Mouse (Mus musculus) cerebellum, adult (tissue): ENCODE data around the gene Cdc42bpb.

Source experiments
- ATAC-seq: cut with Nextera tagmentation; 2 replicates; pipeline ENCODE4 v1.9.2; 2017; ENCODE audit warnings: mild to moderate bottlenecking, moderate library complexity, mixed read lengths; ENCODE audit not compliant: insufficient number of reproducible peaks, low FRiP score, low TSS enrichment

Cdc42bpb gene

DNA sequence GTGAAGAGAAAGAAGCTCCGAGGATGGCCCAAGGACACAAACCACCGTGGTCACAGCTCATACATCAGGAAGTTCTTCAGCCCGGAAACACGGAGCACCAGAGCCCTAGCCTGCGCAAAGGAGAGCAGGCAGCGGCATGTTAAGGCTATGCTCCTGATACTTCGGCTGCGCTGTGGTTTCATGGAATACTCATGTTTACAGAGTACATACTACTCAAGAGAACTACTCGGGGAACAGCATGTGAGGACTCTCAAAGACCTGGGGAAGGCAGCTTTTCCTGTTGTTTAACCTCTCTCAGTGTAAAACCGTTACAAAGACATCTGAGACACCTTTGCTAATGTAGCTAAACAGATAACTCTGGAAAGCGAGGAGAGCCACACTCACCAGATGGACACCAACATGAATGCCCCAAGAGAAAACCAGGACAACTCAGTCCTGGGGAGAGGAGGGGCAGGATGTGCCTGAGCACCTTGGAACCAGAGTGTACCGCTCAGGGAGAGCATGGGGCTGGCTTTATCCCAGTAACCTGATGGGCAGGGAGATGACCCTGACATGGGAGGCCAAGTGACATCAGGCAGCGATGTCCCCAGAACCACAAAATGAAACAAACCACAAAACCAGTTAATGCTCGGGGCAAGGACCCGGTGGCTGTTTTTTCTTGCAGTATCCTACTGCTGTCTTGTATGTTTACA is 27.8 kb downstream of the Cdc42bpb start:
- peak; percentile 77; the same call in 1 of the 2 replicates for ATAC-seq

DNA sequence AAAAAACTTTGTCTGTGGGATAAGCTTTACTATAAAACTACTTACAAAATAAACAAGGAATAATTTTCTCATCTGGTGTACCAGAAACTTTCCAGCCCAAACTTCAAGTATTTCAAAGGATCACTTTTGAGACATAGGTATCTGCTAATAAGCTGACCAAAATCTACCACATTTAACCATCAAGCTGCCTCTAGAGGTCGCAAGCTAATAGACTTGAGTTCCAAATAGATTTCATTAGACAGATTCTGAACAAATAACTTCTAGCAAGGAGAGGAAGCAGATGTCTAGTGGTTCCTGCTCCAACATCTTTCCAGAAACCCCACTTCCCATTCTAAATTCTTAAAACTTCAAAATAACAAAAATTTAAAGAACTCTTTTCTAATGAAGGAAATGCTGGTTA is 33.6 kb downstream of the Cdc42bpb start:
- ATAC-seq = no peak

DNA sequence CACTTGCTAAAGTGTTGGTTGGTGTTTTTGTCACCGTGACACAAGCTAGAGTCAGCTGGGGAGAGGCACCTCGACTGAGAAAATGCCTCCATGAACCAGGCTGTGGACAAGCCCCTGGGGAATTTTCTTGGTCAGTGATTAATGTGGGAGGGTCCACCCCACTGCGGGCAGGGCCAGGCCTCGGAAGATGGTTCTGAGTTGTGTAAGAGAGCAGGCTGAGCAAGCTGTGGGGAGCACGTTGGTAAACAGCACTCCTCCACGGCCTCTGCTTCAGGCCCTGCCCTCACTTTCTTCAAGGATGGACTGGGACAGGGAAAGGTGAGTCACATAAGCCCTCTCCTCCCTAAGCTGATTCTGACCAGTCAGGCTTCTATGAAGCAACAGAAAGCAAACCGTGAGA is 36.8 kb downstream of the Cdc42bpb start:
- ATAC-seq = no peak

DNA sequence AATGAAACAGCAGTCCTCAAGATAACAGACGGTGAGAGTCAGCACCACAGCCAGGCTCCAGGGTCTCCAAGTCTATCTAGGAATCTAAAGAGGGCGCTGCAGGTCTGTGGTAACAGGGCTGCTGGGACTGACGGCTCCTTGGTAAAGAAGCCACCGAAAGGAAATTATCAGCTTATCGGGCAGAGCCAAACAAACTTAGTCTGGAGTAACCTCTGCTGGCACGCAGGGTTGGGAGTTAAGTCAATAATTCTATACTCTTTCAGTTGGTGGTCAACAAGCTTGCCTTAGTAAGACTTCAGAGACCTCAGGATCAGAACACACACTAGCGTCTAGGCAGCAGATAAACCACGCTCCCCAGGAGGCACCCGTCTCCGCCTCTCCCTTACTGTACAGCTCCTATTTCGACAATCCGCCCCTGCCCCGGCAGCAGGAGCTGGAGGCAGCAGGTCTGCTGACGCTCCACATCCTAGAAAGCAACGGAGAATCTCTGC is 39.6 kb downstream of the Cdc42bpb start:
- ATAC-seq = no peak

DNA sequence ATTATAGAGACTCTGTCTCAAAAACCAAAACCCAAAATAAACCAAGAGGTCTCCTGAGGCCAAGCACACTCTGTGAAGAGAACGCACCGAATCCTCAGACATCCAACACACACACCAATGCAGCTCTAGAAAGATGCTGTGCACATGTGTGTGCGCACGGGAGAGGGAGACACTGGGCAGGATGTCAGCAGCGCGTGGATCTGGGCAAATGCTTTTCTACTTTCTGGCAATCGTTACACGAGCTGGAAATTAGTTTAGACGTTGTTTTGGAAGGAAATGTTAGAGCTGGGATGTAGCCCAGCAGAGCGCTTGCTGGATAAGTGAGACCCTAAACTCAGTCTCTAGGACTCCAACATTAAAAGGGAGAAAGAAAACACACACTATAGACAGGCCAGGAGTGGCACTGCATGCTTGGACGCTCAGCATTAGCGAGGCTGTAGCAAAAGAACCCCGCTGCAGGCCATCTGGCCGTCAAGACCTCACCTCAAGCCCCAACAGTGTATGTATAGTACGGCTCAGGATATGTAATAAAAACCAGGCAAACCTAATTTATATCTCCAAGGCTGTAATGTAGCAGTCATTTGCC is 44.4 kb downstream of the Cdc42bpb start:
- no peak for ATAC-seq

DNA sequence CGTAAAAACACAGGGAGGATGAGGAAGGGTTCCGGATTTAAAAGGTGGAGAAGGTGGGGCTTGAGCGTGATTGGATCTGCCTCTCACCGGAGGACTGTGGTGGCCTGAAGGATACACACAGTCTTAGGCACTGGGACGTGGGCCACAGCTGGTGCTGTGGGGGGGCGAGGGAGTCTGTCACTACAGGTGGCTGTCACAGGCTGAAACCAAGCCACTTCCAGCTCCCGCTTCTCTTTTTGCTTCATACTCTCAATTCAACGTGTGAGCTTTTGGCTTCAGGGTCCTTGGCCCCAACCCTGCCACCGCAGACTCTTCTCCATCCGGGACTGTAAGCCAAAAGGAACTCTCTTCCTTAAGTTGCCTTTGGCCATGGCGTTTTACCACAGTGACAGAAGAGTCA is 45.1 kb downstream of the Cdc42bpb start:
- ATAC-seq = no peak

DNA sequence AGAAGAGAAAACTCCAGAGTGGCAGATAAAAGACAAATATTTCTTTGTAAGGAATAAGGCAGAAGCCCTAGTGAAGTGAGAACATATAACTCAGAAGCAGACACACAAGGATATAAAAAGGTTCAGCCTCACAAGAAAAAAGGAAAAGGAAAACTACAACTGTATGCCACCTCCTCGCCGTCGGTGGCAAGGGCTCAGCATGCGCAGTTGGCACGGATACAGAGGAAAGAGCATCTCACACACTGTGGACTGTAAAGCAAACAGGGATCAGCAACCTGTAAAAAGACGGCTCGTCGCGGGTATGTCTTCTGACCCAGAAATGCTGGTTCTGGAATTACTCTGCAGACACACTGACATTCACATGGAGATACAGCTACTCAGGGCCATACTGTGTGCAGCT is 45.9 kb downstream of the Cdc42bpb start:
- ATAC-seq = no peak

DNA sequence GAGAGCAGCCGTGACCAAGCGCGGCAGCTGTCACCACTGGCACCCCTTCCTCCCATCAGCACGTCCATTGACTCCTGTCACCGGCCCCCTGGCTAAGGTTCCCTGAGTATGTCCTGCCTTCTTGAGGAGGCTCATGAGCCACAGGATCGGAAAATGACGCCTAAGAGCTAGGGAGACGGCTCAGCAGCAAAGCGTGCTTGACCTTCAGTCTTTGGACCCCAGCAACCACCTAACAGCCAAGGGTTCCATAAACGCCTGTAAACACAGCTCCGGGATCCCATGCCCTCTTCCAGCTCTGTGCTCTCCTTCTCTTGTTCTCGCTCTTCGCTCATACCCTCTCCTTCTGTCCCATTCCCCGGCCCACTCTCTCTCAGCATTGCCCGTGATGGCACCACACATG is 48.2 kb downstream of the Cdc42bpb start:
- ATAC-seq = no peak

DNA sequence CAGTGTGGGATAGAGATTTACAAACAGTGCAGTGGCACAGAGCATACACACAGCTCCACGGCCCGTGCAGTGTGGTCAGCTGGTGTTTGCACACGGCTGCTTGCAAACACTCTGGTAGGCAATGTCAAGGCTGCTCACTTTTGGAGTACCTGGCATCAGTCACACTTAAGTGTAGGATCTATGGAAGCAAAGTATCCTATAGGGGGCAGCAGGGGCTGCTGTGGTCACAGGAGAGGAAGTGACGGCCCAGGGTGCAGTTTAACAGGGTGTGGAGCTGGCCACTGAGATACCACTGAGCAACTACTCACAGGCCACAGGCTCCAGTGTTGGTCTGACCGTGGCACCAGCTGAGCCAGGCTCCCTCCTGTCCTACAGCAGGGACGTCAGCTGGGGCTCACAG is 49.2 kb downstream of the Cdc42bpb start:
- ATAC-seq = no peak

DNA sequence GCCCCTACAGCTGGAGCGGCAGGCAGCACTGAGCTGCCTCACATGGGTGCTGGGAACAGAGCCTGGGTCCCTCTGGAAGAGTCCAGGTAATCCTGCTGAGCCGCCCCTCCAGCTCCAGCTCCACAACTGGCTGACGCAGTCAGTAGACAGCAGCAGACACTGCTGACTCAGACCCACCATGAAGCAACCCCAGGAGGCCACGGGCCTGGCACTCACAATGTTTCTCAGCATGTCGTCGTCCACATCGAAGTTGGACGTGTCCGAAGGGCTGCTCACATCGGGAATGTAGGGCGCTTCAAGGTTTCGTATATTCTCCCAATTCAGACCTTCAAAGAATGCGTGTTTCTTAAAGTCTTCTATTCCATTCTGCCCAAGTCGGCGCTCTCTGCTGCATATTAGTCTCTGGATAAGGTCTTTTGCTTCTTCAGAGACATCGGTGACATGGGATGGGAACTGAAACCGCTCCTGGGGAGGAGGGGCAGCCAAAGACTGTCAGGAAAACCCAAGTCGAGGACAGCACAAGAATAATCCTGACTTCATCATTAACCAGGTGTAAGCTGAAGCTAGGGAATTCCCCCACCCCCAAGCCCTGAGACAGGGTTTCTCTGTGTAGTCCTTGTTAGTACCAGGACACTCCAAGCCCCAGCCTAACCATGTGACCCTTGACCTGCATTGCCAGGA is 51.6 kb downstream of the Cdc42bpb start:
- ATAC-seq = no peak

DNA sequence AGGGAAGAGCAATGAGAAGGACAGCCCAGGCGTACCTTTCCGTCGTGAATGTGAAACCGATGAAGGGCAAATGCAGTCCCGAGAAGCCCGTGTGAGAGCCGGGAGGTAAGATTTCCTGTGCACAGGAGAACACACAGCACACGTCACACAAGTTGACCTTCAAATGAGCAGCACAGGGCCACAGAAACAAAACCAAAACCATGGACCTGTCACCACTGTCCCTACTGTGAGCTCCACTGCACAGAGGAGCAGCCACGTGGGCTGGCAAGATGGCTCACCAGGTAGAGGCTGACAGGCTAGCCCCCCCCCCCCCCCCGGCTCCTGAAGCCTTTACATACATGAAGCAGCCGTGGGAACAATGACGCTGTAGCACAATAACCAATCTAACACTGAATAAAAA is 52.6 kb downstream of the Cdc42bpb start:
- 0 out of 2 replicates have a peak, but pooled peaks have one; percentile 26 for ATAC-seq

DNA sequence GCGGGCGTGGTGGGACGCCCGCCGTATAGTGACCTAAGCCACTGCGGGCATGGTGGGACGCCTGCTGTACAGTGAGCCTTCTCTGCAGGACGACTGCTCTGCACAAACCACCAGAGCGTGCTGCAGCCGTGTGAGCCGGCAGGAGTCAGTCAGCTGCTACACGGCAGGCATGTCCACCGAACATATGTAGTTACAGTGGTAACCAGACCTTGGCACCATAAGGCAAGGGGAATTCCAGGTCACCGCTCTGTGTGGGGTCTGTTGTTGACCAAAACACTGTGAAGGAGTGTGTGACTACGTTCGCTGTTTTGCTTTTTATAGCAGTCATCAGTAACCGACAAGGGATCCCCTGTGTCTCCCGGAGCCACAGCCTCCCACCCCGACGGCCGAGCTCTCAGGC is 53.0 kb downstream of the Cdc42bpb start:
- peak; percentile 61; the same call in 1 of the 2 replicates for ATAC-seq

DNA sequence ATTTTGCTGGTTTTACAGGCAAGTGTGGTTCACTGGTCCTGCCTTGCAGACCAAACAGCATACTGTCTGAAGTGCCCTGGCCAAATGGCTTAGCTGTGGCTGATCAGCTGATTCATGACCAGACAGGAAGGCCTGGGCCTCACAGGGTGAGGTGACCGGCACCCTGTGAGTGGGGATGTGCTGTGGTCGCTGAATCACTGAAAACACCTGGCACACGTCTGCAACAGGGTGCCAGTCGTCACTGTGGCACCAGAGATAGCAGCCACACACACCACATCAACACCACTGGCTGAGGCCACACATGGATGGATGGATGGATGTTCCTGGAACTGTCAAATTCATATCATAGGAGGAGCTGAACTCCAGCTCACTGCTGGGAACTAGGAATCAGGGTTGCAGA is 54.1 kb downstream of the Cdc42bpb start:
- ATAC-seq = no peak

DNA sequence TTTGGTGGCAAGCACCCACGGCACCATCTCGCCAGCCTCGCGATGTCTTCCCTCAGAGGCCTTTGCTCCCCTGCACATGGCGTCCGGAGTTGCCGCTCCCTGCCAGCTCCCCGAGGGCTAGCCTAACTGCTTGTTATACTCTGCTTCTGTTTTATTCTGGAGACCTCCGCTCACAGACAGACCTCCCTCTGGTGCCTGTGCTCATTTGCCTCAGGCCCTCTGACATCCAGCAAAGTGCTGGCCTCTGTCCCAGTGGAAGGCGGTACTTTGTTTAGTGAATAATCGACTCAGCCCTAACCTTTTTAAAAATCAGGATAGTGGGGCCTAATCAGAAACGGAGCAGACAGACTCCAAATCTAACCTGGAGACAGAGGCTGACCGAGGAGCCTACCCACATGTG is 55.7 kb downstream of the Cdc42bpb start:
- ATAC-seq = no peak

DNA sequence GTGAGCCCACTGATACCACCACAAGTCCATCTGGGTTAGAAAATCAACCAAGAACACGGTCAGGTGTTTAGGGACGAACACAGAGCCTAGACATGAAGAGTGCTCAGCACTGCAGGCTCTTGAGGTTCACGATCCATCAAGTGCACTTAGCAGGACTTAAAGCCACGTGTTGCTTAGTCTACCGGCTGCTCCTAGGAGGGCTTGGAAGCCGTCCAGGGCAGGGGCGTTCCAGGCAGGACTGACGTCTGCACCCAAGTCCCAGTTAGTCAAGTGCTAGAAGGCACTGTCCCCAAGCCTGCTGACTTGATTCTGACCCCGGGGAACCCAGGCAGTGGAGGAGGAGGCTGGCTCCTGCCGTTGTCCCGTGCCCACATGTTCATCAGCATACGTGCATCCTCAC is 57.0 kb downstream of the Cdc42bpb start:
- ATAC-seq = no peak

DNA sequence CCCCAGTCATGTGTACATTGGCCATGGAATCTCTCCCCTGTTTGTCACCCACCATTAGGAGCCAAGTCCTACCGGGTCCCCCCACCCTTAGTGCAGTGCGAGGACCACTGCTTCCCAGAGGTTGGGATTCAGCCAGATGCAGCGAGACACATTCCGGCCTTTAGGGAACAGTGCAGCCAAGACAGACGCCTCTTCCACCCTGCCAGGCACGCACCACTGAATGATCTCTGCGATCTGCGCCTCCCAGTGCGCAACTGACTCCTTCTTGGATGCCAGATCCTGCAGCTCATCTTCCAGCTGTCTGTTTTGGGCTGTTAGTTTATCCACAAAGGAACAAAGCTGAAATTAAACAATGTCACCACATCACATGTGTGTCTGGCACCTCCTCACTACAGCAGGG is 59.8 kb downstream of the Cdc42bpb start:
- ATAC-seq = no peak

DNA sequence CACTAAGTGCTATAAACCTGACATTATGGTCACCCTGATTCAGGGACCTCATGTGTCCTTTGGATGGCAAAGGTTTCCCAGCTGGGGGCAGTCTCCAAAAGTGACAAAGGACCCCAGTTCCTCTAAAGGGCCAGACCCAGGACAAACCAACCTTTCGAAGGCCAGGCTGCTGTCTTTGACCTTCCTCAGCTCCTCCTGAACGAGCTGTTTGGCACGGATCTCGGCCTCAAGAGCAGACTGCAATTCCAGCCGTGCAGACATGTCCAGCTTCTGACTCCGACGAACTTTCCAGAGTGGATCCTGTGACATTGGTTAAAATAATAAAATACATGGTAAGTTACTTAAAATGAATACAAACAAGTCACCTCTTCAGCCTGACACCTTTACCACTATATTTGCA is 63.2 kb downstream of the Cdc42bpb start:
- no peak for ATAC-seq

DNA sequence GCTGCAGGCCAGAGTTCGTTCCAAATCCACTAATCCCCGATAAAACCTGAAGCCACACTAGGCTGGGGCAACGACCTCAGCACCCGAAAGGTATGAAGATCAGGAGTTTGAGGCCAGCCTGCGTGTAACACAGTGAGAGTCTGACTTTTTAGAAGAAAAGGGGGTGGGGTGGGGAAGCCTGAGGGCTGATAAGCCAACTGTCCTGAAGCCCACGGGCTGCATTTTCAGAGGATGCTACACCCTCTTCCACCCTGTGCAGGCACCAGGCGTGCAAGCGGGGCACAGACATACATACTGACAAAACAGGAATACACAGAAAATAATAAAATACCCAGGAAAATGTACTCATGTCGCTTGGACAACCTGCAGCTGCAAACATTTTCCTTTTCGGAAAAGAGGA is 65.7 kb downstream of the Cdc42bpb start:
- no peak for ATAC-seq

DNA sequence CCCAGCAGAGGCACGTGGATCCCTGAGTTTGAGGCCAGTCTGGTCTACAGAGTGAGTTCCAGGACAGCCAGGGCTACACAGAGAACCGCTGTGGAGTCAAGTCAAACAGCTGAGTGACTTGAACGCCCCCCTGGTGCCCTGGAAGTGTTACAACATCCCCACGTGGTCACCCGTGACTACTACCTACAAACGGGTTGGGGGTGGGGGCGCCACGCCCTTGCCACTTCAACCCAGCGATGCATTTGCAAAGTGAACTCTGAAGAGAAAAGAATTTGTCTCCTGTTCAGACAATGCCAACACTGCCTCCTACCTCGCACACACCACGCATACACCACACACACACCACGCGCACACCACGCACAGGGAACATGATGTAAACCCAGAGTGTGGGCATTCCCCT is 67.6 kb downstream of the Cdc42bpb start:
- ATAC-seq = no peak

DNA sequence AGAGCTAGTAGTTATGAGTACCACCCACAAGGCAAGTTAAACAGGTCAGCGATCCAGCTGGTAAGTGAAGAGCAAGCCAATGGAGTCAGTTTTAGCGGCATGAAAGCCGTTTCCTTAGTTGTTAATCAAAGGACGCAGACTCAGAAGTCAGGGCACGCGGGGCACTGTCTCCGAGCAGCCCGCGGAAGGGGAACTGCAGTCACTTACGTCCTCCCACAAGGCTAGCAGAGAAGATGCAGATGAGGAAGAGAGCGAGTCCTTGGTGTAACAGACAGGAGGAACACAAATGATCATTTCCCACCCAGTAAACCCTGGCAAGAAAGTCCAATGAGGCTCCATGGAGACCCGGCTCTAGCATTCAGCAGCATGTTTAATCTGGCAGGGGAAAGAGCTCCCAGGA is 68.3 kb downstream of the Cdc42bpb start:
- ATAC-seq = no peak

DNA sequence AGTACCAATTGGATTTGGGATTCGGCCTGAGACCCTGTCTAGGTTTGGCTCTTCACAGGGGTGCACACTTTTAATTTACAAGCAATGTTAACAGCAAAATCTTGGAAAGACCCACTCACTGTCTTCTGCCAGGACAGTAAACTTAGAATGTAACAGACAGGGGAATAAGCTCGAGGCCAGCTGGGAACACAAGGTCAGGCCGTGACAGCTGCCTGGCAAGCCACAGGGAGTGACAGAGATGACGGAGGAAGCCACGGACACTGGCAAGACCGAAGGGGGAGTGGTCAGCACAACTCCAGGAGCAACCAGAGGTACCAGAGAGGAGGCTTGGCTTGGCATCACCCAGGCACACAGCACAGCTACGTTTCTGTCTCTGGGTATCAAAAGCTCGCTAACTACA is 70.7 kb downstream of the Cdc42bpb start:
- ATAC-seq = no peak
